Mouse (Mus musculus) brain, adult 10 weeks (tissue): ENCODE data around the gene Pkig. TPM values are rescaled to one million over a fixed set of nuclear protein-coding genes. Genes with fewer than 3 reads are reported as not detected.

Experiments used
- polyA plus RNA-seq: library from polyadenylated mRNA; stranded (reverse); fragments of 350-450 nt; fragmentation: Illumina TruSeq; extraction: RNeasy Lipid Tissue Mini Kit (QIAGEN cat#74804); gene quantifications from one replicate; pipeline ENCODE4 v1.2.3, GENCODE M21; 2015; ENCODE audit warnings: low read depth, low replicate concordance

Gene Pkig
- polyA plus RNA-seq: 151 TPM

DNA sequence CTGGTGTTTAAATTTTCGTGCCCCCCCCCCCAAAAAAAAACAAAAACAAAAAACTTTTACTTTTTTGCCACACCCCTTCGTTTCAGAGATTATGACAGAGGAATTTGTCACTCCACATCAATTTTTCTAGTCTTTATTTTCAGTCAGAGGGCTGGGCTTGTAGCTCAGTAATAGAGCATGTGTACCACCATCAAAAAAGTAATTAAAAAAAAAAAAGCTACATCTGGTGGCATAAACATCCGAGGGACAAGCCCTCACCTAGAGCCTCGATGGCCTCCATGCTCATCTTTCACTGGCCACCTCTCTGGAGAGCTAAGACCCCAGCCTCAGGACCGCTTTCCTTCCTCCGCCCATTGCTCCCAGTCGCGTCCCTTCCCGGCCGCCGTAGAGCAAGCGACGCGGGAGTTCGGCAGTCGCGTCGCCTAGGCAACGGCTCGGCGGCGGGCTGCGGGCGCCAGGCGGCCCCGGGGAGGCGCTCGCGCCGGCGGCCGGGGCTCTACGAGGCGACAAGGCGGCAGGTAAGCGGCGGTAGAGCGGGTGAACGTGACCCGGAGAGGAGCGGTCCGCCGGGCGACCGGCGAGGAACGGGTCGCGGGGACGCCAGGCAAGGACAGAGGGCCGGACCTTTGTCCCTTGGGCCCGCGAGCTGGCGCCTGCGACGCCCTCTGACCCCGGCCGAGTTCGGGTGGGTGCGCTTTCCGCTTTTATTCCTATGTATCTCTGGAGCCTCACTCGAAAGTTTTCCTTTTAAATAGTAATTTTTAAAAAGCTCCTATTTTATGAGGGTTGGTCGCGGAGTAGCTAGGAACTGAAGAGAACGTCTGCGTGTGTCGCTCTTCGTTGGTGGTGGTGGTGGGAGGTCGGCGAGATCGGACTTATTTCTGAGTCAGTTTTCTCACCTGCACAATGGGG, at the start of gene Pkig:
TSS of gene Pkig (plus strand) at position 412 of the 912 bp plus-strand sequence.

DNA sequence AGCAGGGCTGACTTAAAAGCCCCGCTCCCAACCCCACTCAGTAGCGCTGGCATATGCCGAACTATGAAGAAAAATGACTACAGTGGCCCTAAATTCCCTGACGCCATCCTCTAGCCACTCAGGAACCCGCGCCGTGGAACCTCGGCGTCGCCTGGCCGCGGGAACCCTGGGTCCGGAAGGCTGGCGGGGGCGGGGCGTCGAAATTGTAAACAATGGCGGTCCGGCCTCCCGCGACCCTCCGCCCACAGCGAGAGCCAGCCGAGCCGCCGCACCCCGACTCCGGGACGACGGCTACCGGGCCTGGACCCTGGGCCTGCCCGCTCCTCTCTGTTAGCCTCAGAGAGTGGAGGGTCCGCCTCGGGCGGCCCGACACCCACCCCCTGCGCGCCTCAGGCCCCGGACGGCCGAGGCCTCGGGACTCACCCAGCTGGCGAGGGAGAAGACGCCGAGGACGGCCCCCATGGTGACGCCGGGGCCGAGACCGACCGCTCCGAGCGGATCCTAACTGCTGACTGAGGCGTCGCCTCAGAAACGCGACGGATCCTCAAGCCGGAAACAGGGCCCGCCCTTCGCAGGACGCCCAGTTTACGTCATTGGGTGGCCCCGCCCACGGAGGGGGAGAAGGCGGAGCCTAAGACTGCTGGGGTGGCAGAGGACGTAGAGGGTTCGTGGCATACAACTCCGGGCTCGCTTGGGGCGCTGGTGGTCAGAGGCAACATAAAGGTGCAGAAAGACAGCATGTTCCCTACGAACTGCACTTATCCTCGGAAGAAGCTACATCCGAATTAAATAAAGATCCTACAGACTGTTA, 13.4 kb upstream of the Pkig start, which contains the start of gene Serinc3:
TSS of gene Serinc3 (minus strand) at position 557 of the 811 bp plus-strand sequence.

DNA sequence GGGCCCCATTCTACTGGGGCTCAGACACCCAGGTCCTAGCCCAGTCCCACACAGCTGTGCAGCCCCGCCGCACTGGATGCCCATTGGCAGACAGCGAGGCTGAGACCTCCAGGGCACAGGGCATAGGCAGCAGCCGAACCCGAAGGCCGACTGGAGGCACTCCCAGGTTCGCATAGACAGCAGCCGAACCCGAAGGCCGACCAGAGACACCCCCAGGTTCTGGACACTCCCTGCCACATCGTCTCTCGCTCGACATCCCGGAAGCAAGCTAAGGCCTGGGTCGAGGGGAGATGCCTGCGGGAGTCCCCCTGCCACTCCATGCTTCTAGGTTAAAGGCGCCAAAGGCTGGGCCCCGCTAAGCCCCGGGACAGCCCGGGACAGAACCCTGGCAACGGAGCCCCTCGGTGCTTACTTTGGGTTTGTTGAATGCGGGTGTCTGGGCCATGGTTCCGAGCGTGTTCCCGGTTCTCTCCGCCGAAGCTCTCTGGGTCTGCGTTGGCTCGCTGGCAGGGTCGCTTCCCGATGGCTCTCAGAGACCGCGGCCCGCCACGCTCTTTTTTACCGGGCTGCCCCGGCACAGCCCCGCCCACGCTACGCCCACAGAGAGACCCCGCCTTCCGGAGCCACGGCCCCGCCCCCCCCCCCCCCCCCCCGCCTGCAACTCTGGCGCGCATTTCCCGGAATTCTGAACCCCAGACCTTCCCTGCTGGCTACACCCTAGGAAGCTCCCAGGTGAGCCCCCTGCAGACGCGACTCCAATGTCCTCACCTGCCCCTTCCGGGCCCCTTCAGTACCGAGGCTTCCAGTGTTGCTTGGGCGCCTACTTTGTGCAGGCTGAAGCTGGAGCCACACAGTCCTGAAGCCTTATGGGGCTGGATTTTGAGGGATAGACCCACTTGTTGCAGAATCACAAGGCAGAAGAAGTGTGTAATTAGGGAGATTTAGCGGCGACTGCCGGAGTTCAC, 91.7 kb downstream of the Pkig start, which contains the start of gene Ada:
TSS of gene Ada (minus strand) at position 593 of the 965 bp plus-strand sequence.

Other genes starting within 250 kb of the Pkig start
- gene Oser1, start 233.7 kb upstream of the Pkig start, polyA plus RNA-seq: 31.0 TPM
- 74.6 TPM for gene Gdap1l1, start 219.9 kb upstream of the Pkig start, polyA plus RNA-seq
- 20.6 TPM for gene Fitm2, start 185.8 kb upstream of the Pkig start, polyA plus RNA-seq
- not detected for gene R3hdml, start 166.1 kb upstream of the Pkig start, polyA plus RNA-seq
- not detected for gene Hnf4a, start 151.6 kb upstream of the Pkig start, polyA plus RNA-seq
- 44.8 TPM for gene Ttpal, start 56.1 kb upstream of the Pkig start, polyA plus RNA-seq
- gene Serinc3, start 13.3 kb upstream of the Pkig start, polyA plus RNA-seq: 195 TPM
- gene Ada, start 91.9 kb downstream of the Pkig start, polyA plus RNA-seq: 0.71 TPM
- gene Ccn5, start 162.5 kb downstream of the Pkig start, polyA plus RNA-seq: 0.58 TPM
- not detected for gene Kcnk15, start 195.3 kb downstream of the Pkig start, polyA plus RNA-seq